Mouse (Mus musculus) lung, postnatal 0 days (tissue): Measurements from ENCODE around the gene Rsbn1l. TPM values are rescaled to one million over a fixed set of nuclear protein-coding genes. Genes with fewer than 3 reads are reported as not detected.

Experiments used
- ATAC-seq: fragments of 200-750 bp; cut with Nextera tagmentation; 2 replicates; pipeline ENCODE4 v1.8.0; 2017; ENCODE audit warnings: moderate library complexity
- DNase-seq: peaks from one replicate; pipeline ENCODE4 v3.0.0-alpha.2; 2016; ENCODE audit warnings: low spot score
- H3K27ac ChIP-seq: fragments of 300-500 bp; sonication (generic); 2 replicates; pipeline ENCODE4 v1.5.1; 2014; ENCODE audit warnings: antibody characterized with exemption, mild to moderate bottlenecking, low read length, mixed read lengths
- H3K27me3 ChIP-seq: fragments of 300-500 bp; sonication (generic); replicated peaks from 2 replicates; pipeline ENCODE4 v1.6.1; 2014; ENCODE audit warnings: low read length, mixed read lengths; ENCODE audit not compliant: insufficient read depth
- H3K36me3 ChIP-seq: fragments of 300-500 bp; sonication (generic); 2 replicates; pipeline ENCODE4 v1.6.1; 2014; ENCODE audit warnings: low read length, mixed read lengths; ENCODE audit not compliant: insufficient read depth
- H3K4me1 ChIP-seq: fragments of 300-500 bp; sonication (generic); 2 replicates; pipeline ENCODE4 v1.6.1; 2014; ENCODE audit warnings: antibody characterized with exemption, low read depth, low read length, mixed read lengths; ENCODE audit not compliant: insufficient read depth
- H3K4me2 ChIP-seq: fragments of 300-500 bp; sonication (generic); replicated peaks from 2 replicates; pipeline ENCODE4 v1.6.1; 2014; ENCODE audit warnings: low read depth, mild to moderate bottlenecking, low read length, moderate library complexity, mixed read lengths
- H3K4me3 ChIP-seq: fragments of 300-500 bp; sonication (generic); 2 replicates; pipeline ENCODE4 v1.5.1; 2014; ENCODE audit warnings: low read depth, low read length
- H3K9ac ChIP-seq: fragments of 300-500 bp; sonication (generic); replicated peaks from 2 replicates; pipeline ENCODE4 v1.6.1; 2014; ENCODE audit warnings: low read depth, mild to moderate bottlenecking
- H3K9me3 ChIP-seq: fragments of 300-500 bp; sonication (generic); 2 replicates; pipeline ENCODE4 v1.6.1; 2016; ENCODE audit warnings: low read length, mixed read lengths
- CTCF ChIP-seq: IDR thresholded peaks from 2 replicates; pipeline ENCODE4 v1.5.1; 2016; ENCODE audit warnings: antibody characterized with exemption, mild to moderate bottlenecking
- EP300 ChIP-seq: IDR thresholded peaks from 2 replicates; pipeline ENCODE4 v1.6.1; 2016; ENCODE audit warnings: antibody characterized with exemption, mild to moderate bottlenecking, control low read depth
- WGBS: fragments of 180-500 bp; shearing (Covaris S2); extraction: QIAGEN DNeasy Blood & Tissue Kit; methylation state at CpG from one replicate; pipeline ENCODE4 v1.1.7; 2014; 5-methylcytosine and 5-hydroxymethylcytosine counted together
- polyA plus RNA-seq: library from polyadenylated mRNA; unstranded; fragments of >200 nt; fragmentation: Nextera tagmentation; extraction: Ambion mirVana; gene quantifications from 2 replicates; pipeline ENCODE4 v1.2.1, GENCODE M21; 2015

Gene Rsbn1l
- polyA plus RNA-seq, 1 experiment from 2014 or later, result 6.6 TPM

GRCm38 (mm10) chr5:20986271-20986670 is 30.1 kb upstream of the Rsbn1l start:
- WGBS, result 97% methylated on average over 8 of the region's 8 CpGs
- H3K4me2 ChIP-seq, result no peak overlapping the region
- no peak overlapping the region for H3K27ac ChIP-seq
- peaks cover 13% of the 10 kb centered on the region; the same call in 1 of the 2 replicates for H3K36me3 ChIP-seq
- no peak for TF ChIP-seq CTCF
- TF ChIP-seq EP300, result no peak
- no peak for DNase-seq
- H3K4me3 ChIP-seq, result no peak overlapping the region
- no peak overlapping the region for H3K9ac ChIP-seq
- ATAC-seq, result no peak
- no peaks in the 10 kb centered on the region for H3K27me3 ChIP-seq
- H3K4me1 ChIP-seq, result no peaks in the 10 kb centered on the region
- no peaks in the 10 kb centered on the region for H3K9me3 ChIP-seq

GRCm38 (mm10) chr5:20983505-20983904 is 27.3 kb upstream of the Rsbn1l start:
- Histone ChIP-seq H3K4me3 (no peak overlapping the region), H3K4me2 (no peak overlapping the region), H3K9ac (no peak overlapping the region), H3K27me3 (no peaks in the 10 kb centered on the region), H3K4me1 (no peaks in the 10 kb centered on the region), H3K27ac (no peak overlapping the region), H3K36me3 (peaks cover 9% of the 10 kb centered on the region; the same call in 1 of the 2 replicates), H3K9me3 (no peaks in the 10 kb centered on the region)
- no peak for TF ChIP-seq EP300
- TF ChIP-seq CTCF, result no peak
- ATAC-seq (no peak), DNase-seq (no peak)

- TF ChIP-seq CTCF (no peak), EP300 (no peak)
- no peak overlapping the region for H3K4me3 ChIP-seq
- 78% methylated on average over 4 of the region's 4 CpGs for WGBS
- no peak overlapping the region for H3K9ac ChIP-seq
- ATAC-seq (no peak), DNase-seq (no peak)
- H3K9me3 ChIP-seq, result no peaks in the 10 kb centered on the region
- H3K27ac ChIP-seq, result no peak overlapping the region
- no peaks in the 10 kb centered on the region for H3K4me1 ChIP-seq
- H3K36me3 ChIP-seq, result no peaks in the 10 kb centered on the region
- H3K27me3 ChIP-seq, result no peaks in the 10 kb centered on the region
- no peak overlapping the region for H3K4me2 ChIP-seq
Measured at GRCm38 (mm10) chr5:20974690-20975089, 18.5 kb upstream of the Rsbn1l start.

GRCm38 (mm10) chr5:20973999-20974398 is 17.8 kb upstream of the Rsbn1l start:
- Histone ChIP-seq H3K9me3 (no peaks in the 10 kb centered on the region), H3K9ac (no peak overlapping the region), H3K4me3 (no peak overlapping the region), H3K4me2 (no peak overlapping the region), H3K27ac (no peak overlapping the region), H3K27me3 (no peaks in the 10 kb centered on the region), H3K36me3 (no peaks in the 10 kb centered on the region), H3K4me1 (no peaks in the 10 kb centered on the region)
- TF ChIP-seq CTCF (no peak), EP300 (no peak)
- WGBS, result 42% methylated on average over 6 of the region's 7 CpGs
- DNase-seq (no peak), ATAC-seq (no peak)

GRCm38 (mm10) chr5:20973069-20973468 is 16.9 kb upstream of the Rsbn1l start:
- Histone ChIP-seq H3K4me1 (no peaks in the 10 kb centered on the region), H3K4me2 (no peak overlapping the region), H3K9me3 (no peaks in the 10 kb centered on the region), H3K27ac (no peak overlapping the region), H3K27me3 (no peaks in the 10 kb centered on the region), H3K9ac (no peak overlapping the region), H3K4me3 (no peak overlapping the region), H3K36me3 (no peaks in the 10 kb centered on the region)
- ATAC-seq, result no peak
- TF ChIP-seq EP300 (no peak), CTCF (no peak)
- no peak for DNase-seq
- WGBS, result 71% methylated on average over 5 of the region's 5 CpGs

GRCm38 (mm10) chr5:20968963-20969362 is 12.8 kb upstream of the Rsbn1l start:
- 56% methylated on average over 9 of the region's 9 CpGs for whole genome bisulfite sequencing

GRCm38 (mm10) chr5:20968493-20968892 is 12.3 kb upstream of the Rsbn1l start:
- Histone ChIP-seq H3K4me2 (no peak overlapping the region), H3K9me3 (no peaks in the 10 kb centered on the region), H3K36me3 (no peaks in the 10 kb centered on the region), H3K4me1 (no peaks in the 10 kb centered on the region), H3K4me3 (no peak overlapping the region), H3K27me3 (no peaks in the 10 kb centered on the region), H3K9ac (no peak overlapping the region), H3K27ac (no peak overlapping the region)
- ATAC-seq, result no peak
- TF ChIP-seq EP300 (no peak), CTCF (no peak)
- DNase-seq, result no peak
- 64% methylated on average over 9 of the region's 9 CpGs for WGBS

More at GRCm38 (mm10) chr5:20968963-20969362, 12.8 kb upstream of the Rsbn1l start:
- no peak overlapping the region for H3K27ac ChIP-seq
- no peaks in the 10 kb centered on the region for H3K36me3 ChIP-seq
- no peak overlapping the region for H3K4me2 ChIP-seq
- H3K4me1 ChIP-seq, result no peaks in the 10 kb centered on the region
- H3K4me3 ChIP-seq, result no peak overlapping the region
- ATAC-seq, result no peak
- TF ChIP-seq CTCF, result peak; percentile 64
- no peak for TF ChIP-seq EP300
- no peaks in the 10 kb centered on the region for H3K27me3 ChIP-seq
- H3K9me3 ChIP-seq, result no peaks in the 10 kb centered on the region
- H3K9ac ChIP-seq, result no peak overlapping the region
- DNase-seq, result peak; percentile 62
